Mouse (Mus musculus): Measurements from ENCODE around the gene Calr4.

DNA sequence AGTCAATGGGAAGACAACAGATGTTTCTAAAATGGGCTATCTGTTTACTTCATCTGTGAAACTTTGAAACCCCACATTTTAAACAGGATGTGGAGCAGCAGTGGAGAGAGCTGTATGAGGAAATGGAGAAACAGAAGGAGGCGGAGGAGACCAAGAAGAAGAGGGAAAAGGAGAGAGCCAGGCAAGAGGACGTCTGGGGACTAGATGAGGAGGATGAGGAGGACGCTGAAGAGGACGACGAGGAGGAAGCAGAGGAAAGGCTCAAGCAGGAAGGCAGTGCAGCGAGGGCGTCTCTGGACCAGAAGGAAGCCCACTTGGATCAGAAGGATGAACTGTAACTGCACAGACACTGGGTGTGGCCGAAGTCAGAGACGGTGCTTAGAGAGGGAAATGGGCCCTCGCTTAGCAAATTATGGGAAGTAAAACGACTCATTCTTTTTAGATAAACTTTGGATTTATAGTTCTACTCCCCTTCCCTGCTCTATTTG, 19.4 kb downstream of the Calr4 start:
- TF ChIP-seq CTCF (conservative IDR thresholded peaks at IDR 0.05; ENCODE audit: low read length) (no peak), NANOG (IDR thresholded peaks at IDR 0.05; ENCODE audit: borderline replicate concordance, low read length) (no peak)
